Mouse (Mus musculus) spleen, adult 18-20 months (tissue): ENCODE data around the gene Fjx1.
A peak's percentile ranks its signal among the peaks of the same experiment; 100 is the strongest.

Experiments used
- DNase-seq, 2 experiments: peaks; one replicate each; pipeline ENCODE4 v3.0.0; 2022; ENCODE audit warnings: mixed read lengths in 2 of 2

Fjx1 gene

GRCm38 (mm10) chr2:102416149-102416743, 36.1 kb downstream of the Fjx1 start:
- no peak for DNase-seq

- no peak for DNase-seq
Observed at GRCm38 (mm10) chr2:102412738-102413137, 39.6 kb downstream of the Fjx1 start.

GRCm38 (mm10) chr2:102410615-102411014, 41.7 kb downstream of the Fjx1 start:
- DNase-seq: no peak

- DNase-seq: no peak
Observed at GRCm38 (mm10) chr2:102409741-102410140, 42.6 kb downstream of the Fjx1 start.

GRCm38 (mm10) chr2:102407363-102408184, 44.7 kb downstream of the Fjx1 start, which contains the start of gene Trim44:
Gene Trim44, minus strand, starts transcription at chr2:102407828.
- no peak for DNase-seq

- no peak for DNase-seq
Observed at GRCm38 (mm10) chr2:102406324-102407304, 45.7 kb downstream of the Fjx1 start.

- no peak for DNase-seq
Observed at GRCm38 (mm10) chr2:102403982-102404381, 48.3 kb downstream of the Fjx1 start.

GRCm38 (mm10) chr2:102403306-102403705, 49.0 kb downstream of the Fjx1 start:
- no peak for DNase-seq

- no peak for DNase-seq
Observed at GRCm38 (mm10) chr2:102401352-102401692, 51.0 kb downstream of the Fjx1 start.

- peak; percentile 83 to 84 for DNase-seq
Observed at GRCm38 (mm10) chr2:102400605-102401351, 51.5 kb downstream of the Fjx1 start.

GRCm38 (mm10) chr2:102399864-102400604, 52.3 kb downstream of the Fjx1 start:
- peak in 1 of 2 experiments; percentile 10 for DNase-seq
